Mouse (Mus musculus) embryonic facial prominence, embryonic 13.5 days (tissue): ENCODE data around the gene Mmp11. TPM values are rescaled to one million over a fixed set of nuclear protein-coding genes. Genes with fewer than 3 reads are reported as not detected.

ENCODE experiments used
- ATAC-seq: fragments of 200-750 bp; cut with Nextera tagmentation; 2 replicates; pipeline ENCODE4 v1.8.0; 2017; ENCODE audit warnings: low read depth; ENCODE audit not compliant: insufficient number of reproducible peaks, insufficient read depth, low FRiP score, low TSS enrichment
- H3K27ac ChIP-seq: fragments of 300-500 bp; sonication (generic); 2 replicates; pipeline ENCODE4 v1.5.1; 2015; ENCODE audit warnings: moderate library complexity, mild to moderate bottlenecking, inconsistent platforms
- H3K27me3 ChIP-seq: fragments of 300-500 bp; sonication (generic); 2 replicates; pipeline ENCODE4 v1.6.1; 2015; ENCODE audit warnings: mild to moderate bottlenecking, inconsistent platforms
- H3K36me3 ChIP-seq: fragments of 300-500 bp; sonication (generic); 2 replicates; pipeline ENCODE4 v1.6.1; 2015; ENCODE audit warnings: mild to moderate bottlenecking, inconsistent platforms
- H3K4me1 ChIP-seq: fragments of 300-500 bp; sonication (generic); 2 replicates; pipeline ENCODE4 v1.6.1; 2015; ENCODE audit warnings: inconsistent platforms
- H3K4me2 ChIP-seq: fragments of 300-500 bp; sonication (generic); 2 replicates; pipeline ENCODE4 v1.6.1; 2015; ENCODE audit warnings: moderate library complexity, mild to moderate bottlenecking, inconsistent platforms
- H3K4me3 ChIP-seq: fragments of 300-500 bp; sonication (generic); 2 replicates; pipeline ENCODE4 v1.5.1; 2015; ENCODE audit warnings: mild to moderate bottlenecking, inconsistent platforms
- H3K9ac ChIP-seq: fragments of 300-500 bp; sonication (generic); 2 replicates; pipeline ENCODE4 v1.6.1; 2015; ENCODE audit warnings: mild to moderate bottlenecking, inconsistent platforms
- H3K9me3 ChIP-seq: fragments of 300-500 bp; sonication (generic); 2 replicates; pipeline ENCODE4 v1.6.1; 2016; ENCODE audit warnings: inconsistent platforms
- WGBS: fragments of 180-500 bp; shearing (Covaris S2); methylation state at CpG from one replicate; pipeline ENCODE4 v1.1.7; 2015; ENCODE audit warnings: mixed read lengths; 5-methylcytosine and 5-hydroxymethylcytosine counted together
- polyA plus RNA-seq: library from polyadenylated mRNA; unstranded; fragments of >200 nt; fragmentation: Nextera tagmentation; extraction: Ambion mirVana; gene quantifications from 2 replicates; pipeline ENCODE4 v1.2.1, GENCODE M21; 2015

Gene Mmp11
- polyA plus RNA-seq: 123 and 136 TPM in 2 replicates

- H3K9ac ChIP-seq: peak within 1 kb of the TSS; percentile 60
Measured at GRCm38 (mm10) chr10:75935680-75936541, at the start of gene Mmp11. Mmp11 (minus strand) TSS chr10:75936496.

GRCm38 (mm10) chr10:75979432-75979831 is 43.1 kb upstream of the Mmp11 start:
- no peak for ATAC-seq
- Histone ChIP-seq H3K9ac (no peak overlapping the region), H3K4me2 (no peak overlapping the region), H3K9me3 (no peaks in the 10 kb centered on the region), H3K36me3 (no peaks in the 10 kb centered on the region), H3K4me3 (no peak overlapping the region), H3K27me3 (no peaks in the 10 kb centered on the region), H3K27ac (no peak overlapping the region), H3K4me1 (no peaks in the 10 kb centered on the region)
- WGBS: 91% methylated on average over 3 of the region's 3 CpGs

More at GRCm38 (mm10) chr10:75935680-75936541, at the start of gene Mmp11:
- Histone ChIP-seq H3K9me3 (no peaks in the 10 kb centered on the region), H3K36me3 (no peaks in the 10 kb centered on the region), H3K27ac (no peak within 1 kb of the TSS), H3K4me2 (peak within 1 kb of the TSS; percentile 89), H3K4me1 (peaks cover 34% of the 10 kb centered on the region), H3K4me3 (peak within 1 kb of the TSS; percentile 50), H3K27me3 (peaks cover 44% of the 10 kb centered on the region)
- WGBS: 1% methylated on average over 49 of the region's 51 CpGs
- ATAC-seq: peak; percentile 27; the same call in 1 of the 2 replicates

- no peaks in the 10 kb centered on the region for H3K36me3 ChIP-seq
- 90% methylated on average over 5 of the region's 5 CpGs for WGBS
- no peaks in the 10 kb centered on the region for H3K9me3 ChIP-seq
- no peak overlapping the region for H3K9ac ChIP-seq
- ATAC-seq: no peak
- no peaks in the 10 kb centered on the region for H3K4me1 ChIP-seq
- H3K4me2 ChIP-seq: no peak overlapping the region
- H3K27ac ChIP-seq: no peak overlapping the region
- H3K27me3 ChIP-seq: no peaks in the 10 kb centered on the region
- H3K4me3 ChIP-seq: no peak overlapping the region
Measured at GRCm38 (mm10) chr10:75978835-75979157, 42.5 kb upstream of the Mmp11 start.

GRCm38 (mm10) chr10:75978119-75978834 is 42.0 kb upstream of the Mmp11 start:
- no peaks in the 10 kb centered on the region for H3K36me3 ChIP-seq
- no peak overlapping the region for H3K4me2 ChIP-seq
- no peak for ATAC-seq
- no peak overlapping the region for H3K9ac ChIP-seq
- H3K27me3 ChIP-seq: no peaks in the 10 kb centered on the region
- no peaks in the 10 kb centered on the region for H3K4me1 ChIP-seq
- H3K27ac ChIP-seq: no peak overlapping the region
- H3K4me3 ChIP-seq: no peak overlapping the region
- H3K9me3 ChIP-seq: no peaks in the 10 kb centered on the region
- WGBS: 46% methylated on average over 10 of the region's 10 CpGs

GRCm38 (mm10) chr10:75975216-75975615 is 38.9 kb upstream of the Mmp11 start:
- Histone ChIP-seq H3K4me2 (no peak overlapping the region), H3K4me1 (no peaks in the 10 kb centered on the region), H3K36me3 (no peaks in the 10 kb centered on the region), H3K4me3 (no peak overlapping the region), H3K27me3 (no peaks in the 10 kb centered on the region), H3K9ac (no peak overlapping the region), H3K9me3 (no peaks in the 10 kb centered on the region), H3K27ac (no peak overlapping the region)
- 74% methylated on average over 5 of the region's 5 CpGs for WGBS
- no peak for ATAC-seq

- no peaks in the 10 kb centered on the region for H3K27me3 ChIP-seq
- no peaks in the 10 kb centered on the region for H3K4me1 ChIP-seq
- no peaks in the 10 kb centered on the region for H3K36me3 ChIP-seq
- 86% methylated on average over 10 of the region's 10 CpGs for WGBS
- H3K27ac ChIP-seq: no peak overlapping the region
- H3K9ac ChIP-seq: no peak overlapping the region
- no peaks in the 10 kb centered on the region for H3K9me3 ChIP-seq
- no peak for ATAC-seq
- no peak overlapping the region for H3K4me3 ChIP-seq
- no peak overlapping the region for H3K4me2 ChIP-seq
Measured at GRCm38 (mm10) chr10:75973846-75974245, 37.5 kb upstream of the Mmp11 start.

GRCm38 (mm10) chr10:75954381-75954811 is 18.1 kb upstream of the Mmp11 start, which contains the start of gene Gm5134:
Gm5134 (plus strand) TSS chr10:75954514.
- Histone ChIP-seq H3K4me3 (peak within 1 kb of the TSS; percentile 26), H3K27ac (no peak within 1 kb of the TSS), H3K27me3 (0 out of 2 replicates have a peak, but pooled peaks cover 14% of the 10 kb centered on the region), H3K4me2 (peak within 1 kb of the TSS; percentile 49), H3K4me1 (peaks cover 9% of the 10 kb centered on the region), H3K9ac (no peak within 1 kb of the TSS), H3K36me3 (no peaks in the 10 kb centered on the region), H3K9me3 (no peaks in the 10 kb centered on the region)
- ATAC-seq: no peak
- 26% methylated on average over 20 of the region's 20 CpGs for WGBS

GRCm38 (mm10) chr10:75951424-75952050 is 15.2 kb upstream of the Mmp11 start:
- H3K9me3 ChIP-seq: no peaks in the 10 kb centered on the region
- H3K36me3 ChIP-seq: no peaks in the 10 kb centered on the region
- peak overlapping the region; percentile 93 for H3K4me2 ChIP-seq
- H3K4me1 ChIP-seq: peaks cover 9% of the 10 kb centered on the region
- H3K4me3 ChIP-seq: peak overlapping the region; percentile 48
- ATAC-seq: no peak
- H3K27ac ChIP-seq: no peak overlapping the region
- 0 out of 2 replicates have a peak, but pooled peaks cover 14% of the 10 kb centered on the region for H3K27me3 ChIP-seq
- 4% methylated on average over 13 of the region's 13 CpGs for WGBS
- H3K9ac ChIP-seq: peak overlapping the region; percentile 73

GRCm38 (mm10) chr10:75950791-75951210 is 14.5 kb upstream of the Mmp11 start:
- Histone ChIP-seq H3K4me2 (peak overlapping the region; percentile 93), H3K4me1 (peaks cover 9% of the 10 kb centered on the region), H3K9ac (peak overlapping the region; percentile 73), H3K4me3 (peak overlapping the region; percentile 48), H3K9me3 (no peaks in the 10 kb centered on the region), H3K27ac (no peak overlapping the region), H3K27me3 (0 out of 2 replicates have a peak, but pooled peaks cover 14% of the 10 kb centered on the region), H3K36me3 (no peaks in the 10 kb centered on the region)
- WGBS: 2% methylated on average over 23 of the region's 23 CpGs
- 0 out of 2 replicates have a peak, but pooled peaks have one; percentile 45 for ATAC-seq

GRCm38 (mm10) chr10:75949053-75950045 is 13.1 kb upstream of the Mmp11 start:
- Histone ChIP-seq H3K4me3 (no peak overlapping the region), H3K9ac (0 out of 2 replicates have a peak overlapping the region, but pooled peaks have one; percentile 73), H3K36me3 (no peaks in the 10 kb centered on the region), H3K27ac (no peak overlapping the region), H3K4me2 (no peak overlapping the region), H3K9me3 (no peaks in the 10 kb centered on the region), H3K4me1 (peaks cover 9% of the 10 kb centered on the region), H3K27me3 (0 out of 2 replicates have a peak, but pooled peaks cover 10% of the 10 kb centered on the region)
- WGBS: 75% methylated on average over 22 of the region's 22 CpGs
- ATAC-seq: no peak
